Mouse (Mus musculus): ENCODE measurements around the gene Casz1.

GRCm38 (mm10) chr4:148925589-148926359 lies 121.5 kb downstream of the Casz1 start:
- no peak for TF ChIP-seq CTCF (IDR thresholded peaks at IDR 0.05; ENCODE audit: low read depth)
- no peak for TF ChIP-seq EP300 (optimal IDR thresholded peaks at IDR 0.05)
